Mouse (Mus musculus): ENCODE measurements around the gene Gtse1. TPM values are rescaled to one million over a fixed set of nuclear protein-coding genes. Genes with fewer than 3 reads are reported as not detected.
A peak's percentile ranks its signal among the peaks of the same experiment; 100 is the strongest.

Gtse1 gene
- polyA plus RNA-seq, 1 experiment, result 39.6 TPM

DNA sequence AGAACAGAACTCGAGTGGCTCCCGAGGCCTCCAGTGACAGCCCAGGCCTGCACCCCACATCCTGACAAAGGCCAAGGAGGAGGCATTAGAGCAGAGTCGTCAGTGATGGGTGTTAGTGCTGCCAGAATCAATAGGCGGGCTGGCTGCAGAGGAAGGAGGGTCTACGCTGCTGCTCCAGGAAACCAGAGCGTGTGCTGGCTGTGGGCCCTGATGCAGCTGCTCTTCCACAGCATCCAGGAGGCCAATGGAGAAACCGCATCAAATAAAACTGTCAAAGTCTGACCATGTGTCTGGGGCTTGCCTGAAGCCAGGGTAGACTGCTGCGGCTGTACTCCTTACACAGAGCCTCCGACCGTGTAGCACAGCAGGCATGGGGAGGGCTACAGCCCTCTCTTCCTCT lies 37.6 kb downstream of the Gtse1 start:
- Histone ChIP-seq H3K27me3 (ENCODE audit: control insufficient read depth, insufficient read depth, low read length) (no peaks in the 10 kb centered on the region), H3K27ac (ENCODE audit: control insufficient read depth, insufficient read depth, low read length) (no peak overlapping the region), H3K36me3 (ENCODE audit: control insufficient read depth, insufficient read depth, low read length) (peaks cover 14% of the 10 kb centered on the region), H3K4me1 (replicated peaks; ENCODE audit: control insufficient read depth, insufficient read depth, low read length) (no peaks in the 10 kb centered on the region), H3K4me3 (ENCODE audit: control insufficient read depth, insufficient read depth, low read length) (no peak overlapping the region)
- TF ChIP-seq POLR2A (IDR thresholded peaks at IDR 0.05; ENCODE audit: control insufficient read depth, extremely low read depth, insufficient read depth, low read length, poor library complexity) (no peak), CTCF (IDR thresholded peaks at IDR 0.05; ENCODE audit: borderline replicate concordance, control insufficient read depth, extremely low read depth, insufficient read depth, low read length, poor library complexity) (no peak)
- no peak for DNase-seq
- WGBS, result 49% methylated on average over 10 of the region's 10 CpGs

DNA sequence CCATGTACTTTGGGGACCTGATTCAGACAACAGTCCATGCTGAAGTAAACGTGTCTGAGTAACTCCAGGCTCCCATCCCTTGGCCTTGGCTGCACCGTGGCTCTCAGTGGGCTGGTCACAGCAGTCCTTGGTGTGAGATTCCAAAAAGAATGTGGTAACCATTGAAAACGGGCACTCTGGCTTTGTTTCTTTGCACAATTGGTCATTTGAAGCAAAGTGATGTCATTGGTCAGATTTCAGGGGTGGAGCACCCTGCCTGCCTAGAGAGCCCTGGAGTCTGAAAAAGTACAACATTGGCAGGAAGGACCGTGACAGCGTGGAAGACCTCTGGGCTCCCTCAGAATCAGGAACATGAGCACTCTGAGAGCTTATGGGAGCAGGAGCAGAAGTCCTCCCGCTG lies 39.9 kb downstream of the Gtse1 start:
- Histone ChIP-seq H3K36me3 (ENCODE audit: control insufficient read depth, insufficient read depth, low read length) (no peaks in the 10 kb centered on the region; the same call in 1 of the 2 replicates), H3K27me3 (ENCODE audit: control insufficient read depth, insufficient read depth, low read length) (no peaks in the 10 kb centered on the region), H3K4me3 (ENCODE audit: control insufficient read depth, insufficient read depth, low read length) (no peak overlapping the region), H3K27ac (ENCODE audit: control insufficient read depth, insufficient read depth, low read length) (no peak overlapping the region), H3K4me1 (replicated peaks; ENCODE audit: control insufficient read depth, insufficient read depth, low read length) (no peaks in the 10 kb centered on the region)
- WGBS, result 95% methylated on average over 6 of the region's 6 CpGs
- DNase-seq, result no peak
- no peak for TF ChIP-seq CTCF (IDR thresholded peaks at IDR 0.05; ENCODE audit: borderline replicate concordance, control insufficient read depth, extremely low read depth, insufficient read depth, low read length, poor library complexity)
- TF ChIP-seq POLR2A (IDR thresholded peaks at IDR 0.05; ENCODE audit: control insufficient read depth, extremely low read depth, insufficient read depth, low read length, poor library complexity), result no peak

DNA sequence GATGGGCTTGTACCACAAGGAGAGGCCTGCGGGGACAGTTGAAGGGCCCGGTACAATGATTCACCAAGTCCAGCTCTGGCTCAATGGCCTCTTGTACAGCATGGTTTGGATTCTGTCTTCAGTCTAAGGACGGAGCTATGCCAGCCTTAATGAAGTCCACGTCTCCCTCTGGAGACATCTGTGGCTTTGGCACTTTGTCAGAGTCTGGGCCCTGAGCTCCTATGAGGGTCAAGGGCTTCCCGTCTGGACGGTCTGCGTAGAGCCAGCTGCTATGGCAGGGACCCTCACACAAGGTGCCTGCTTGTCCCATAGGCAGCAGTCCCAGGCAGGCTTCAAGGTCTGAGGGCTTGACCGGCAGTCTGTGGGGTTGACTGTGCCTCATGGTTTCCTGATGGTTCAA lies 40.8 kb downstream of the Gtse1 start:
- DNase-seq, result no peak
- 96% methylated on average over 8 of the region's 8 CpGs for WGBS
- Histone ChIP-seq H3K4me3 (ENCODE audit: control insufficient read depth, insufficient read depth, low read length) (no peak overlapping the region), H3K4me1 (replicated peaks; ENCODE audit: control insufficient read depth, insufficient read depth, low read length) (no peaks in the 10 kb centered on the region), H3K27me3 (ENCODE audit: control insufficient read depth, insufficient read depth, low read length) (no peaks in the 10 kb centered on the region), H3K27ac (ENCODE audit: control insufficient read depth, insufficient read depth, low read length) (no peak overlapping the region), H3K36me3 (ENCODE audit: control insufficient read depth, insufficient read depth, low read length) (no peaks in the 10 kb centered on the region; the same call in 1 of the 2 replicates)
- TF ChIP-seq POLR2A (IDR thresholded peaks at IDR 0.05; ENCODE audit: control insufficient read depth, extremely low read depth, insufficient read depth, low read length, poor library complexity), result no peak

DNA sequence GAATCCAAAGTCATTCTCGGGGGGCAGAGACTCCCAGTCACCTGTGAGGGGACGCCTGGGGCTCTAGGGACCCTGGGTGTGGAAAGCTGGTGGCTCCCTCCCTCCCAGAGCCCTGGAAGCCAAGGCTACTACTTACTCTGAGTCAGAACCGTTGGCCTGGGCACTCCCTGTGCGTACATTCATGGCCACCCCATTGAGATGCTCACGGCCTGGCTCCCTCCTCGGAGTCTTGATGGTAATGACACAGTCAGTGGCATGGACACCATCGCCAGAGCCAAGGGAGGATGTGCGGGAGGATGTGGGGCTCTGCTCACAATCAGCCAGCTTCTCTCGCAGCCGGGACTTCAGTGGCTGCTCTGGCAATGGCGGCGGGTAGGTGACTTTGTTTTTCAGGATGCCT lies 41.3 kb downstream of the Gtse1 start:
- Histone ChIP-seq H3K27me3 (ENCODE audit: control insufficient read depth, insufficient read depth, low read length) (no peaks in the 10 kb centered on the region), H3K4me1 (replicated peaks; ENCODE audit: control insufficient read depth, insufficient read depth, low read length) (no peaks in the 10 kb centered on the region), H3K27ac (ENCODE audit: control insufficient read depth, insufficient read depth, low read length) (no peak overlapping the region), H3K36me3 (ENCODE audit: control insufficient read depth, insufficient read depth, low read length) (no peaks in the 10 kb centered on the region; the same call in 1 of the 2 replicates), H3K4me3 (ENCODE audit: control insufficient read depth, insufficient read depth, low read length) (no peak overlapping the region)
- WGBS, result 95% methylated on average over 12 of the region's 12 CpGs
- no peak for DNase-seq
- TF ChIP-seq POLR2A (IDR thresholded peaks at IDR 0.05; ENCODE audit: control insufficient read depth, extremely low read depth, insufficient read depth, low read length, poor library complexity) (no peak), CTCF (IDR thresholded peaks at IDR 0.05; ENCODE audit: borderline replicate concordance, control insufficient read depth, extremely low read depth, insufficient read depth, low read length, poor library complexity) (no peak)

DNA sequence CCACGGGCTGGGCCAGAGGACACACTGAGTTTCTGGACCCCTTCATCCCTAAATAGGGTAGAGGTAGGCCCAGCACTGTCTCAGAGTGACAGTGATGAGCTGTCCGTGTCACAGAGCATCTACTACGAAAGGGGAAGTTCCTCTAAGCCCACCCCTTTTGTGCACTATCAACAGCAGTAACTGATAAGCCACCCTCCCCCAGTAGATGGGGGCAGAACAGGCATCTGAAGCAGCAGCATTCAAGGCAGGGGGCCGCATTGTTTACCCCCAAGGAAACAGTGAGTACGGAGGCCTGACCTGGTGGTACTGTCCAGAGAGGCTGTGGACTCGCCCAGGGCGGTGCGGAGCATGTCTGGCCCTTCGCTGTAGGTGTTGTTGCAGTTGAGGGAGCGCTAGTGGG lies 43.0 kb downstream of the Gtse1 start:
- no peak overlapping the region for H3K27ac ChIP-seq (ENCODE audit: control insufficient read depth, insufficient read depth, low read length)
- no peaks in the 10 kb centered on the region for H3K27me3 ChIP-seq (ENCODE audit: control insufficient read depth, insufficient read depth, low read length)
- DNase-seq, result no peak
- 94% methylated on average over 10 of the region's 10 CpGs for WGBS
- no peak for TF ChIP-seq CTCF (IDR thresholded peaks at IDR 0.05; ENCODE audit: borderline replicate concordance, control insufficient read depth, extremely low read depth, insufficient read depth, low read length, poor library complexity)
- TF ChIP-seq POLR2A (IDR thresholded peaks at IDR 0.05; ENCODE audit: control insufficient read depth, extremely low read depth, insufficient read depth, low read length, poor library complexity), result no peak
- no peak overlapping the region for H3K4me3 ChIP-seq (ENCODE audit: control insufficient read depth, insufficient read depth, low read length)
- no peaks in the 10 kb centered on the region for H3K4me1 ChIP-seq (replicated peaks; ENCODE audit: control insufficient read depth, insufficient read depth, low read length)
- no peaks in the 10 kb centered on the region; the same call in 1 of the 2 replicates for H3K36me3 ChIP-seq (ENCODE audit: control insufficient read depth, insufficient read depth, low read length)

DNA sequence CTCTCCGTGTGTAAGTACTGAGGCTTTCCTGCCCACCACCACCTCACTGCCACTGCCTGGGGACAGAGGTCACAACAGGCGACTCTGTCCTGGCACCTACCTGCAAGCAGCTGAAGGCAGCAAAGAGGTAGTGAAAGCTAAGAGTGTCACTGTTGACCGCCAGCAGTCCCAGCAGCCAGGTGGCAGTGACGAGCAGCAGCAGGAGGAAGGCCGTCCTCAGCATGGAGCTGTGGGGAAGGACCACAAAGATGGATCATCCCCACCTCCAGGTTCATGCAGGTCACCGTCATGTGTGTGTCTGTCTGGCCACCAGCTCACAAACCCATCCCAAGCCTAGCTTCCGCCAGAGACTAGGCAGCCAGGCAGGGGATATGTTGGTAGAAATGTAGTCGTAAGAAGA lies 44.3 kb downstream of the Gtse1 start:
- H3K27ac ChIP-seq (ENCODE audit: control insufficient read depth, insufficient read depth, low read length), result no peak overlapping the region
- no peaks in the 10 kb centered on the region for H3K36me3 ChIP-seq (ENCODE audit: control insufficient read depth, insufficient read depth, low read length)
- WGBS, result 91% methylated on average over 8 of the region's 8 CpGs
- peak; percentile 11; the same call in 1 of the 2 replicates for TF ChIP-seq CTCF (IDR thresholded peaks at IDR 0.05; ENCODE audit: borderline replicate concordance, control insufficient read depth, extremely low read depth, insufficient read depth, low read length, poor library complexity)
- no peak for TF ChIP-seq POLR2A (IDR thresholded peaks at IDR 0.05; ENCODE audit: control insufficient read depth, extremely low read depth, insufficient read depth, low read length, poor library complexity)
- DNase-seq, result no peak
- H3K4me3 ChIP-seq (ENCODE audit: control insufficient read depth, insufficient read depth, low read length), result no peak overlapping the region
- peaks cover 4% of the 10 kb centered on the region for H3K4me1 ChIP-seq (replicated peaks; ENCODE audit: control insufficient read depth, insufficient read depth, low read length)
- no peaks in the 10 kb centered on the region for H3K27me3 ChIP-seq (ENCODE audit: control insufficient read depth, insufficient read depth, low read length)
